Mouse (Mus musculus) C3H10T1/2 (cell line): ENCODE measurements around the gene Pigw. TPM values are rescaled to one million over a fixed set of nuclear protein-coding genes. Genes with fewer than 3 reads are reported as not detected.

Source experiments
- polyA plus RNA-seq, 2 experiments: library from polyadenylated mRNA; unstranded; fragments of >200 nt; fragmentation: generic; extraction: Trizol; gene quantifications; one replicate each; pipeline ENCODE4 v1.2.1; 2012; ENCODE audit warnings: missing spikeins in 2 of 2

The Pigw gene
- polyA plus RNA-seq = 1 to 10 TPM in 1 of 2 experiments, under 1 TPM in 1; 0.32 to 1.5 TPM

GRCm38 (mm10) chr11:84879772-84880464, at the start of gene Pigw, which contains the start of gene Myo19:
Gene Pigw, minus strand, starts transcription at chr11:84880285.
Gene Myo19, plus strand, starts transcription at chr11:84880148.

DNA sequence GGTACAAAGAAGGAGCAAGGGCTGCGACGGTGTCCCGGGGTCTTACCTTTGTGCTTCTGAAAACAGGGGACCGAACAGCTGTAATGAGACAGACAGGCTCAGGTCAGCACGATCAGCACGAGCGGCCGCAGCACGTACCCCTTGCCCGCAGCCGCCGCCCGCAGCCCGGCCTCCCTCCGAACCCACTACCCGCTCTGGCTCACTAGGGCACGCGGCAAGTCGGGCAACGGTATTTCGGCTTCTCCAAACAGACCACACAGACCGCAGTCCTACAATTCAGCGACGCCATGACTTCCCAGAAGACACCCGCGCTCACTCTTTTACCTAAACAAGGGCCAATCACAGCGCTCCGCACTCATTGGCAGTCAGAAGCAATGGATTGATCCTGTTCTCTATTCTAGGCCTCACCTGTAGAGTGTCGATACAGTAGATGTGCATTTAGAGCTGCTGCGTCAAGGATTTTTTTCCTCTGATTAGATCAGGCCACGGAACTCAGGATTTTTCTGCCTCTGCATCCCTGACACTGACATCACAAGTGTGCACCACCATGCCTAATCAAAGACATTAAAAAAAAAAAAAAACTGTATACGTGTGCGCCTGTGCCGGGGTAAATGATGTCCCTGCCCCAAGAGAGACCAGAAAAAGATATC, 36.1 kb upstream of the Pigw start, which contains the start of gene Znhit3:
Gene Znhit3 (minus strand): TSS at position 314 of the 650 bp plus-strand sequence.

DNA sequence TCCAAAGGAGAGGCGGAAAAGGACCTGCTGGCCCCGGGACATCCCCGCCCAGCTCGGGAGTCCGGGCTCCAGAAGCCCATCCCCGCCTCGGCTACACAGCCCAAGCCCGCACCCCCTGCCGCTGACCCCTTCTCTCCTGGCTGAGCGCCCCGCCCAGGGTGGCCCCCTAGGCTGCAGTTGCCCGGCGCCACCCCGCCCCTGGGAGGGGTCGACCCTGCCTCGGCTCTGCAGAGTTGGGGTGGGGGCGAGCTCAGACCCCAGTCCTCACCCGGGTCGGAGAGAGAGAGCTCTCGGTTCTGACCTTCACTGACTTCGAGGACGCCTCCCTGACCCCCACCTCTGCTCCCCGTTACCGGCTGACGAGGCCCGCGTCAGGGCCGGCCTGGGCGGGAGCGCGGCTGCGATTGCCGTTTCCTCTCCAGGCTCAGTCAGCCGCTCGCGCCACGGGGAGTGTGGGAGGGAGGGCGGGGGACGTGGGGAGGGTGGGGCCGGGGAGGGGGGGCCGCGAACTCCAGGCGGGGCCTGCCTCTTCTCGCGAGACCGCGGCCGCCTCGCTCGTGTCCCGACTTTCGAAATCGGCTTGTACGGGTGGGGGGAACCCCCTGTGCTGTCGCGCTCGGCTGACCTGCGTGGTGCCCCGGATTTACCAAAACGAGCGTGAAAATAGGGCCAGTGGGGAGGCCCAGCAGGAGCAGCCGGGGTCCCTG, 9.6 kb downstream of the Pigw start, which contains the start of gene Ggnbp2:
Gene Ggnbp2 (minus strand): TSS at position 481 of the 707 bp plus-strand sequence.

GRCm38 (mm10) chr11:84828516-84829399, 51.3 kb downstream of the Pigw start, which contains the start of gene Dhrs11:
Gene Dhrs11, minus strand, starts transcription at chr11:84828994.

Other genes with a start within 250 kb of the Pigw start
- gene Mrm1, start 60.8 kb downstream of the Pigw start, polyA plus RNA-seq = 10 to 100 TPM in 1 of 2 experiments, 1 to 10 TPM in 1; 7.4 to 16.0 TPM
- 10 to 100 TPM in 1 of 2 experiments, 1 to 10 TPM in 1; 9.2 to 21.6 TPM for gene Dhrs11, start 51.3 kb downstream of the Pigw start, polyA plus RNA-seq
- 10 to 100 TPM in 1 of 2 experiments, 1 to 10 TPM in 1; 9.4 to 33.0 TPM for gene Ggnbp2, start 9.5 kb downstream of the Pigw start, polyA plus RNA-seq
- 1 to 10 TPM; 2.0 to 5.5 TPM for gene Myo19, start 137 bp downstream of the Pigw start, polyA plus RNA-seq
- gene Znhit3, start 36.1 kb upstream of the Pigw start, polyA plus RNA-seq = 10 to 100 TPM; 27.1 to 32.4 TPM
- not detected for gene Car4, start 77.5 kb upstream of the Pigw start, polyA plus RNA-seq